Mouse (Mus musculus): ENCODE results near the gene Igll1.

Igll1 gene

DNA sequence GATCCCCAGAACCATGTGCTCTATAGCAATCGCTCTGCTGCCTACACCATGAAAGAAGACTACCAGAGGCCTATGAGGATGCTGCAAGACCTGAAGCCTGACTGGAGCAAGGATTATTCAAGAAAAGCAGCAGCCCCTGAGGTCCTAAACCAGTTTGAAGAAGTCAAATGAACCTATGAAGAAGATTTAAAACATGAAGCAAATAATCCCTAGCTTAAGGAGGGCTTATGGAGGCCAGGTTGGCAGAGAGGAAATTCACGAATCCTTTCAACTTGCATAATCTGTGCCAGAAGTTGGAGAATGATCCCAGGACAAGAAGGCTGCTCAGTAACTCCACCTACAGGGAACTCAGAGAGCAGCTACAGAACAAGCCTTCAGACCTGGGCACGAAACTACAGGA is 11.4 kb downstream of the Igll1 start:
- DNase-seq: no peak

DNA sequence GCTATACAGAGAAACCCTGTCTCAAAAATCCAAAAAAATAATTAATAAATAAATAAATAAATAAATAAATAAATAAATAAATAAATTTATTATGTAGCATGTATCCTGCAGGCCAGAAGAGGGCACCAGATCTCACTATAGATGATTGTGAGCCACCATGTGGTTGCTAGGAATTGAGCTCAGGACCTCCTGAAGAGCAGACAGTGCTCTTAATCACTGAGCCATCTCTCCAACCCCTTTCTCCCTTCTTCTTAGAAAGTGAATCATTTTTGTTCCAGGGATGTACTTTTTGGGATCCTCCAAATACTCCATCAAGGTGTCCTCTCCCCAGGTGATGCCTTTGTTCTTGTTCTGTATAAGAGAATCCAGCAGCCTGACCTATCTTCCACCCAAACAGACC is 14.6 kb downstream of the Igll1 start:
- DNase-seq: no peak

DNA sequence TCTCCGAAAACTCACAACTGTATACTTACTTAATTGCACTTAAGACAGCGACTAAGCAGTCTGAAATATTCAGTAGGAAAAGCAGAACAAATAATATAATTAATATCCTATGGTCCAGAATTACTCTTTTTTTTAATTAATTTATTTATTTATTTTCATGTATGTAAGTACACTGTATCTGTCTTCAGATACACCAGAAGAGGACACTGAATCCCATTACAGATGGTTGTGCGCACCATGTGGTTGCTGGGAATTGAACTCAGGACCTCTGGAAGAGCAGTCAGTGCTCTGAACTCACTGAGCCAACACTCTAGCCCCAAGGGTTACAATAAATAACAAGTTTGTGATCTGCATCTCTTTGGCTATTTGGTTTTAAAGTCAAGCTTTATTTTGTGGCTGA is 34.1 kb downstream of the Igll1 start:
- no peak for DNase-seq

DNA sequence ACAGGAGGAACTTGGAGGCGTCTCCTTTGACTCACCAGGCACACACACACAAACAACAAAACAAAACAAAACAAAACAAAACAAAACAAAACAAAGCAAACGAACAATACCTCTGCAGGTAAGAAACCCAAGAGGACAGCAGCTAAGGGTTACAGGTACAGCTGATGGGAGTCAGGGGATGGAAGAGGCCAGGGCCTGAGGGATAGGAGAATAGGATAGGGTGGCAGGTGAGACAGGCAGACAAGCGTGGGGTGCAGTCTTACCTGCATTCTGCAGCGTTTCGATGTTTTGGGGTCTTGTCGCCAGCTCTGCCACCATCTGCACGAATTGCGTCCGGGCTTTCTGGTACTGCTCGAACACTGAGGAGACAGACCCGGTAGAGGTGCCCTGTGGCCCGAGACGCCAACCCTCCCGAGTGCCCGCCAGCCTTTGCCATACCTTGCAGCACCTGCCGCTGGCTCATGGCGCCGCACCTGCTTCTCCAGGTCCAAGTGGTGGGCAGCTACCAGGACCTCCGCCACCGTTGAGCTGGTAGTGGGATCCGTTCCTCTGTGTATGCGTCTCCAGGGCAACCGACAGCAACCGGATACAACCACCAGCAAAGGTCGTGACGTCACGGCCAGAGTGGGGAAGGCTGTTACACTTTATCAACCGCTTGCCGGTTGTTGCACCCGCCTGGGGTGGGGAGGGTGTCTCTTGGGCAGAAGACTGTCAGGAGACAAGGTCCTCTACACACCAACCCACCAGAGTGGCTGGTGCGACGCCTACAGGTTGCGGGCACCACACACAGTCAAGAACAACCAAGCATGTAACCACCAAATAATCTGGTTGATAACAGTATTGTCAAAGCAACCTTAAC is 34.8 kb downstream of the Igll1 start, which contains the start of gene Spag6l:
TSS of gene Spag6l (minus strand) at position 700 of the 859 bp plus-strand sequence.
- DNase-seq: no peak

DNA sequence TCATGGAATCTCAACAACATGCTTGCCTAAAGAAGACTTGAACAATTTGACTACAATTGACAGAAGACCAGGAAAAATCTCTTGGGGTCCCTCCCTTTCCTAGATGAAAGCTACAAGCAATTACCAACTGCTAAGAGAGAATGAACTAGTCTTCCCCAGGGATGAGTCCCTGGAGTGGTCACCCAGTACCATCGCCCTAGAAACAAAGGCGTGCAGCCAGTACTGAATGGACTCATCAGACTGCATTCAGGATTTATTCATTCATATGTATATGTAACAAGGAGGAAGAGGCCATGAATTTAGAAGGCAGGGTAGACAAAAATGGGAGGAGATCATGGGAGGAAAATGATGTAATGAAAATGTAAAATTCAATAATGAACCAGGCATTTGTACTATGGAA is 37.6 kb downstream of the Igll1 start:
- no peak for DNase-seq

DNA sequence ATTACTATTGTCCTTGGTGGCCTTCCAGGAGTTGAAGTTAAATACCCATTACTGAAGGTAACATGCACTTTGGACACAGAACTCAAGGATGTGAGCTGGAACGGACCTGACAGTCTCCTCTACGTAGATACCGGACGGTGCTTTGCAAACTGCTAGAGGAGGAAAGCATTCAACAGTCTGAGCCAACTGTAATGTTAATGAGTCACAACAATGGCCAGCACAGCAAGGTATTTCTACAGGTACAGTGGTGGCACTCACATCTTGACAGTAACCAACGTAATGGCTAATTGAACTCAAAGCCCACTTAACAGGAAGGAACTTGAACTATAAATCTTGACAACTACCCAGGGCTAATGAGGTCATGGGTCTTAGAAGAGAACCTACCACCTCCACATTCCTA is 38.3 kb downstream of the Igll1 start:
- no peak for DNase-seq

Data from cerebellum, adult 9-10 months (tissue).